Mouse (Mus musculus): ENCODE results near the gene Cers3.

- no peak for TF ChIP-seq CTCF (IDR thresholded peaks at IDR 0.05; ENCODE audit: low read depth, low read length)
- no peak for TF ChIP-seq POLR2A (IDR thresholded peaks at IDR 0.05; ENCODE audit: extremely low read depth, insufficient read depth, low read length)
Observed at GRCm38 (mm10) chr7:66704631-66705030, 38.7 kb upstream of the Cers3 start.

Measured in liver, adult 2 months (tissue).